Mouse (Mus musculus) large intestine, adult 2 months (tissue): ENCODE data around the gene Robo2. TPM values are rescaled to one million over a fixed set of nuclear protein-coding genes. Genes with fewer than 3 reads are reported as not detected.
"Not testable (repeated sequence)": the region's sequence is repeated elsewhere in the genome, so short reads cannot be mapped to it uniquely, and the experiment has no call there.

ENCODE experiments used
- DNase-seq: peaks from one replicate; pipeline ENCODE4 v3.0.0-alpha.2; 2012; ENCODE audit warnings: low read depth, low spot score
- WGBS: fragments of 180-500 bp; shearing (Covaris S2); methylation state at CpG from one replicate; pipeline ENCODE4 v1.1.7; 2018; 5-methylcytosine and 5-hydroxymethylcytosine counted together
- polyA plus RNA-seq: library from polyadenylated mRNA; depleted of rRNA; stranded (reverse); fragments of >200 nt; gene quantifications from 2 replicates; pipeline ENCODE4 v1.2.3, GENCODE M21; 2012

Robo2 gene
- polyA plus RNA-seq, 1 experiment, result 2.0 TPM

DNA sequence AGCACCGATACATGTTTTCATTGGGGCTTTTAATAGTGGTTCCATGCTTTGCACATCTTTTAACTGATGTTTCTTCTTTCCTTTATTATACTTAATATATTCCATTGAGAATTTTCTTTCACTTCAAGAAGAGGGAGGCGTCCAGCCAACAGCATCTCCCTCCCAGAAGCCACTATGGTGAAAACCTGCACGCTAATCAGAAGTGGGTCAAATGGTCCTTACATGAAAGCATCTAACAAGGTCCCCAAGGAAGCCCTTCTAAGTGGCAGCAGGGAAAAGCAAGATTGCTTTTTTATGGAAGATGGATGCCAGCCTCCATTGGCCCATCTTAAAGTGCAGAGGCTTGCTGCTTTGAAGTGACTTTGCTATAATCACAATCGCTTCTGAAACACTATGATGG lies 300.5 kb downstream of the Robo2 start:
- 81% methylated on average over 4 of the region's 4 CpGs for WGBS
- no peak for DNase-seq

DNA sequence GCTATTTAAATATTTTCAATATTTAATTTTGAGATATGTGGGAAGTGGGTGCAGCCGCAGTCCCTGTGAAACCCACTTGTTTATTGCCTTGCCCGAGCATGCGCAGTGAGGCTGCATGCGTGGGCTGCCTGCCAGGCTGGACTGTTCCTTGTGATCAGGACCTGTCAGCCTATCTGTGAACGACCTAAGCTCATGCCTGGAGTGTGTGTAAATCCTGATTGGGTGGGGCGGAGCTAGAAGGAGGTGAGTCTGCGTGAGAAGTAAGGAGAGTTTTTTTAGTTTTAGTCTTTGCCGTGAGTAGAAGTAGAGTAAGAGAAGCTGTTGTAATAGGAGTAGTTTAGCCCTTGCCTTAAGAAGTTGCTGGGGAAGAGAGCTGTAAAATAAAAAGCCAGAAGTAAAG lies 307.2 kb downstream of the Robo2 start:
- 65% methylated on average over 8 of the region's 8 CpGs for WGBS
- DNase-seq, result not testable (repeated sequence)

DNA sequence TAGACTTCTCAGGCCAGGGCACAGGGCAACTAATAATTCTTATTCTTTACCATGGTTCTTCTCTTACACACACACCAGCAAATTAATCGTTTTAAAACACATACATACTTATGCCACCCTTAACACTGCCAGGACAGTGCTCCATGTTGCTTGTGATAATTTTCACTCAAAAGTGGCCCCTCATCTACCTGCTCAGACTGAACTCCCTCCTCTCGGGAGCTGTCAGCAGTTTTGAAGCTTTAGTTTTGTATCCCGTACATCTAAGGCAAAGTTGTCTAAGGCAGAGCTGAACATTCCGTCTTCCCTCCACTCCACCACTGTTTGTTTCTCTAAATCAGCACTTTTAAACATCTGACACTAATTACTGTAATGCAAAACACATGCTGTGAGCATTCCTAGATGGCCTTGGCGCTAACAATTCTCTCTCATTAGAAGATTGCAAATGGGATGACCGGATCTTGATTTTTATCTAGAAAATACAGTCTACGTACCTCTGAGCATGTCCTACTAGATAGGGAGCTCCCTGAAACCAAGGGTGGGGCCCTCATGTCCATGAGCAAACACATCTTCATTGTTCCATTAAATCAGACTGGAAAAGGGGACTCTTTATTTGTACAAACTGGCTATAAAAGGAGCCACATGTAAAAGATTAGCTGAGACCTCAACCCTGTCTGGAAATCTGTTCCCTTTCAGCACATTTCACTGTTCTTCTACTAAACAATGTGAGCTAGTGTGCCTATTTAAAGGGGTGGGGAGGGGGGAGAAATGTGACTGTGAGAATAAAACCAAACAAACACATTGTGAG lies 318.4 kb downstream of the Robo2 start:
- 54% methylated on average over 7 of the region's 7 CpGs for WGBS

DNA sequence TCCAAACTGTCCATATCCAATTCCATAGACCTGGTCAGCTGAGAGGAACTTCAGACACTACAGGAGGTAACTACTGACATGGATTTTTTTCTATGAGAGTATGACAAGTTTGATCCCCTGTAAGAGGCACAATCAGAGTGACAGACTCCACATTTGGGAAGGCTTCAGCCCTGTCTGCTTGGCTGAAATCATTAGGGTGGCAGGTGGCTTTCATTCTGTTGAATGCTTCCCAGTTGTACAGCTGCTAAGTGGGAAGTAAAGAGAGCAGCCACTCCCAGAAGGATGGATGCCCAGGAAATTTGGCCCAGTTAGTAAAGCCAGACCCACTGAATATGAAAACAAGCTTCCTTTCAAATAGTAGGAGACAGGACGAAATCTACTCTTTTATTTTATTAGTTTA lies 321.7 kb downstream of the Robo2 start:
- DNase-seq, result no peak
- 73% methylated on average over 1 of the region's 1 CpGs for WGBS

More for the DNA sequence above, 318.4 kb downstream of the Robo2 start:
- DNase-seq, result no peak

DNA sequence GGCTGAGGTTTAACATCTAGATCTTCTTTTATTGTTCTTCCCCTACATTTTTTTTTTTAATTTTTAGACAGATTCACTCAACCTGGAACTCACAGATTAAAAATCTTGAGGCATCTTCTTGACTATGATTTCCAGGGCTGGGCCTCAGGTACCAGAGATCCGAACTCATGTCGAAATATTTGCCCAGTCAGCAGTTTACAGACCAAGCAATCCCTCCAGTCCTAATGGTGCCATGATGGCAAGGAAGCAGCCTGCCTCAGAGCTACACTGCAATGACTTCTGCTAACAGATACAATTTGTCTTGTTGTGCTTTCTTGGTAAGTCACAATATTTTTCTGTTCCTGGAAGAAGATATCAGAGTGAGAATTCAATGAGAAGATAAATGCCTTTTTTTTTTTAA lies 327.4 kb downstream of the Robo2 start:
- DNase-seq, result no peak
- 95% methylated on average over 2 of the region's 2 CpGs for WGBS

DNA sequence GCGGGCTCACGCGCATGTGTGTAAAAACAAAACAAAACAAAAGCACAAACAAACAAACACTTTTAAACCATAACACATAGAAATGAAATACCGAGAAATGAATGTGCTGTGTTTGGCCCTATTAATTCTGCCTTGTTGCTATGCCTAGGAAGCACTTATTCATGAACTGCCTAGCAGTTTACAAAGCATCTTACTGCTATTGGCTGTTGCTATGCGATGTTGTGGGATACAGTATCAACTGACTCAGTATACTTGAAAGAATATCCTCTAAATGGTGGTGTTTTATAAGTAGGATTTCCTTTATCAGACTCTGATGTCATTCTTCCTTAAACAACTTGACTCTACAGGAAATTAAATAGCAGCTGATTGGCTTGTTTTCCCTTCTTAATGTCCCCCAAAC lies 339.0 kb downstream of the Robo2 start:
- no peak for DNase-seq
- WGBS, result 94% methylated on average over 5 of the region's 5 CpGs

DNA sequence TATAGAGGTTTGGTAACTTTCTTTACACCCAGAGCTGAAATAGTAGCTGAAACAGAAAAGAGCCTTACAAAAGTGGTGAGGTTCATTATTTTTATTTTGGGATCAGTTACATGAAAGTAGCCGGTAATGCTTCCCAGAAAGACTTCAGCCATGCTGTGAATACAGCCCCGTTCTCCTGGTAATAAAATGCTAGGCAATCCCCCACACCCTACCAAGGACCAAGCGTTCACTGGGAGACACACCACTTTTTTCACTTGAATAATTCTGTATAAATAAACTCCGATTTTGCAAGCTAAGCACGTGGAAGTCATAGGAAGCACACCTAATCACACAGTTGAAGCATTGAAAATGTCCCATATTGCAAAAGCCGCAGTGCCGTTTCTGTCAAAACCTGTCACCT lies 341.0 kb downstream of the Robo2 start:
- WGBS, result 41% methylated on average over 7 of the region's 7 CpGs
- no peak for DNase-seq

DNA sequence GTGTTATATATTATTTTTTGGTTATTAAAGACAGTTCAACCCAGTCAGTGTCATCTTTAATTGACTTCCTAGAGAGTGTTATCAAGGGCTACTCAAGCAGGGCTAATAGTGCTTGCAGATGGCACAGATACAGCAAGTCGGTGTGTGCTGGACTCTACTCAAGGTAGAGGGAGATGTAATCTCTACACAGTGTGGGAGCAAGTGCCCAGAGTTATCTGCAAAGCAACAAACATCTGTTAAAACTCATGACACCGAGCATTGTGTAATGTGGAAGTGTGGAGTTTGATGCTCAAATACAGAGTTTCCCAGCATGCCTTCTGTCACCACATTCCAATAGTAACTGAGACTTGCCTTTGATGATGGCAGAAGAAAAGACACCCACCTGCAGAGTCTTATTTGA lies 345.7 kb downstream of the Robo2 start:
- no peak for DNase-seq
- WGBS, result 70% methylated on average over 2 of the region's 2 CpGs

DNA sequence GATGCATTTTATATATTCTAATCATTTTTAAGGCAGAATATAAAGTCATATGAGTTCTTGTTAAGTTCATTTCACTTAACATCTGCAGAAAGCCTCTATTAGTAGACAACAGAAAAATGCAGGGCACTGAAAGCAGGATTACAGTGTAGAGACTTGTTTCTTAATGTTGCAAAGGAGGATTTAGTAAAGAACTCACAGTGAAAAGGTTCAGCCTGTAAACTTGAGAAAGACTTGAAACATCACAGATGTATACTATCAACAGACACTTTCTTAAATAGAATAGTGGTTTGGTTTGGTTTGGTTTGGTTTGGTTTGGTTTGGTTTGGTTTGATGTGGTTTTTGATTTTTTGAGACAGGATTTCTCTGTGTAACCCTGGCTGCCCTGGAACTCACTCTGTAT lies 349.7 kb downstream of the Robo2 start:
- DNase-seq, result no peak

DNA sequence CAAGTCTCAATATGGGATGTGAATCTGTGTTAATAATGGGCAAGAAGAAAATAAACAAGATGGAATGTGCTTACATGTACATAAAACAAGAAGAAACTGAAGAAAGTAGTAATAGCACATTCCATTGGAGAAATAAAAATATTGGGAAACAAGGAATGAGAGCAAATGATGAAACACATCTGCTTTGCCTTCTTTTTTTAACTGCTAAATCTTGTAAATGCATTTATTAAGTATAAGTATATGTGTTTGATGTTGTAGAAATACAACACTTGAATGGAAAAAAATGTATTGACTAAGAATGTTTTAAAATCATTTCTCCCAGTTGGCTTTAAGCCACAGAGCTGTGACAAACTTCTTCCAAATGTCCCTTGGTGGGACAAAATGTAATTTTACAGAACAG lies 350.1 kb downstream of the Robo2 start:
- DNase-seq, result no peak

DNA sequence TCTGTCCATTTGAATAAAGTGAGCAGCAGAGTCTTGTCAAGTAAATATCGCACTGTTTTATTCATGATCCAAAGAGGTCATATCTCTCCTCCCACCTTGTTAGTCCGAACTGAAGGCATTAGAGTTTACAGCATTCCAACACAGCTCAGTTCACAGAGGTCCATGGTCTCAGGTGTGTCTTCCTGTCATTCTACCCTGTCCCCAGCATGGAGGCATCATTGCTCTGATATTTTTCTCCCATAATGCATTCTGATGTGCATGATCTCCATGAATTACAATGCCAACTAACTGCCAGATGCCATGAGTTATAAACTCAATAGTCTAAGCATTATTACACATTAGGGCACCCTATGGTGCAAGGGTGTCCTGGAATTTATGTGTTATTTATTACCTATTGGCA lies 354.7 kb downstream of the Robo2 start:
- no peak for DNase-seq
- 86% methylated on average over 2 of the region's 2 CpGs for WGBS

DNA sequence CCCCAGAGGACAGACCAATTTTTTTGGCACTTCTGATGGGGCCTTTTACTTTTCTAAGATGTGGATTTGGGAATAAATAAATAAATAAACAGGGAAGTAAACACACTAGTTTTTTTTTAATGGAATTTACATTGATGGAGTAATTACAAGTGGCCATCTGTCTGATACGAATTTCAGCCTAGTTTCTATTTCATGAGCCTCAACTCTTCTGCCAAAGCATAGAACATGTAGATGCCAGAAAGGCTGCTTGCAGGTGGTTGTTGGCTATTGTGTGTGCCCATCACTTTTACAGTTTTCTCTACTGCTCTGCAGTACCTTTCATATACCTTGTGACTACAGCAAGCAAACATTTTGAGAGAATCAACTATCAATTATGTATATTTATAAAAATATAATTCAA lies 355.4 kb downstream of the Robo2 start:
- WGBS, result 70% methylated on average over 1 of the region's 1 CpGs
- no peak for DNase-seq

DNA sequence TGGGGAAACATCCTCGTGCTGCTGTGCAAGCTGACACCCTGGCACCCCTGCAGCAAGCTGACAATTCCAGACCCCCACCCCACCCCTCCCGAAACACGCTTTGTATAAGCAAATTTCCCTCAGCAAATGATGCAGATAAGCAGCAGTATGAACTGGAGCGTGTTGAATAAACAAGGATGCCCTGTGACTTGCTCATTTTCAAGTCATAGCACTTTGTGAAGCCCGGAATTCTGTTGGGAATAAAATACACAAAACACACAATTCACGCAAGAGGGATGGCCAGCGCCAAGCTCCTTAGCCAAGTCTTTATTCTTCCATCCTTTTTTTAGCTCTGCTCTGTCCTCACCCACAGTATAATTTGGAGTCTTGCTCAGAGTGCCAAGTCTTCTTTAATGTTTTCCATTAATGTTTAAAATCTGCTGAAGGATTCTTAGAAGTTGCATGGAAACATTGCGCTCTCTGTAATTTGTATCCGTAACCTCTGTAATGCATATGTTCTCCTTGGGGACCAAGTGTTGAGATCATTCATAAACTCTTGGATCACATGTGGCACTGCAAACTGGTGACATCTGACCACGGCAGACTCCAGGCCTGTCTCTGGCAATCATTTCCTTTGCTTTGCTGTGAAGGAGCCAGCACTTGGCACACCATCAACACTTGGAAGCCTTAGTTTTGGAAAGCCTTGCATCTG lies 356.4 kb downstream of the Robo2 start:
- 63% methylated on average over 10 of the region's 10 CpGs for WGBS
- DNase-seq, result no peak

DNA sequence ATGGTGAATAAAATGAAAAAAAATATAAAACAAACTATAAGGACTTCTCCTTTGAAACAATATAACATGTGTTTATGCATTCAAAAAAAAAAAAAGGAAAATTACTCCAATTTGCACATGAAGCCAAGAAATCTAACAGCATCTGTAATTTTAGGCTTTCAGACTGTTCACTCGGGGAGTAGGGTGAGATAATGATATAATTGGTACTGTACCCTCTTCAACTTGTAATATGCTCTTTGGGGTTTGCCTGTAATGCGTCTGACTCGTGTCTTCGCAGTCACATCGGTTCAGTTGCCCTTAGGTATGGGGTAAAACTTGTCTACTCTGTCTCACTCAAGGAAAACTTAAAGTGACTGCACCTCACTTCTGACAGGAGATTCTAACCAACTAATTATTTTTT lies 362.2 kb downstream of the Robo2 start:
- no peak for DNase-seq
- 89% methylated on average over 5 of the region's 5 CpGs for WGBS

DNA sequence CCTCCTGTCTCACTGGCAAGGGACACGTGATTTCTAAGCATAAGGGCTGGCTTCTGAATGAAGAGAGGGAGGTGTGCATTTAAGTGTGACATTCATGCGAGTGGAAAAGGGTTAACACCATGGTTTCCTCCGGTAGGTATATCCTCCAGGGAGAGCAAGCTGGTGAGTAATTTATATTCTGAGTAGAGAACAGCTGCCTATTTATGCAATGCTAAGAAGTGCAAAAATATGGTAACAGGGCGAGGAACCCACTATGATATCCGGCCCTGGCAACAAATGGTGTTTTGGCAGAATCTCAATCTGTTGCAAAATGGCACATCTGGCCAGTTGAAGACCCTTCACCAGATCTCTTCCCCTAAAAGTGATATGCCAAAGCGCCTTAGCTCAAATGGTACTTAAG lies 362.6 kb downstream of the Robo2 start:
- no peak for DNase-seq
- 84% methylated on average over 6 of the region's 6 CpGs for WGBS

DNA sequence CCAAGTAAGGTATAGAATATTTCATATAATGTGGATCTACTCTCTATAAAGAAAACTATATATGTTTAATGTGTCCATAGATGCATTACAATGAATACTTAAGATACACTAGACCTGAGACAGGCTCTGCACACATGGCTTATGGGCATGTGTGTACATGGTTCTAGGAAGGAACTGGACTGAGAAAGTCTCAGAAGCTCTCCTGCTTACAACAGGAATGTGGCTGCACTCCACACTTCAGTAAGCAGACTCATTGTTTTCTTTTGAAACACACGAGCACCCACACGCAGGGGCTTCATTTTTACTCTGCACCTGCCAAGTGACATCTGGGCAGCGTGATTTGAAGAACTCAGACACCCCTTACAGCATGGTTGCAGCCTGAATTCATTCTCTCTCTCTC lies 364.4 kb downstream of the Robo2 start:
- DNase-seq, result no peak
- 68% methylated on average over 3 of the region's 3 CpGs for WGBS

DNA sequence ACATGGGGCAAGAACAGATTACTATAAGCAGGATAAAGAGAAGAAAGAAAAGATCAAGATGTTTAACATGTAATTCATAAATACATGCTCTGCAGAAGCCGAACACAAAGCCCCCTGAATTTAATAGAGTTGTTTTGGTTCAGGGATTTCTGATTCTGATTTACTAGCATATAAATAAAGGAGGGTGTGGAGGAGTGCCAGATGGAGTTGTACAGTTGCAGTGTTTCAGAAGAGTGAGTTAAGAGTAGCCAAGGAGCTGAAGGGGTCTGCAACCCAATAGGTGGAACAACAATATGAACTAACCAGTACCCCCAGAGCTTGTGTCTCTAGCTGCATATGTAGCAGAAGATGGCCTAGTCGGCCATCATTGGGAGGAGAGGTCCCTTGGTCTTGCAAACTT lies 370.8 kb downstream of the Robo2 start:
- whole genome bisulfite sequencing, result 79% methylated on average over 2 of the region's 2 CpGs

DNA sequence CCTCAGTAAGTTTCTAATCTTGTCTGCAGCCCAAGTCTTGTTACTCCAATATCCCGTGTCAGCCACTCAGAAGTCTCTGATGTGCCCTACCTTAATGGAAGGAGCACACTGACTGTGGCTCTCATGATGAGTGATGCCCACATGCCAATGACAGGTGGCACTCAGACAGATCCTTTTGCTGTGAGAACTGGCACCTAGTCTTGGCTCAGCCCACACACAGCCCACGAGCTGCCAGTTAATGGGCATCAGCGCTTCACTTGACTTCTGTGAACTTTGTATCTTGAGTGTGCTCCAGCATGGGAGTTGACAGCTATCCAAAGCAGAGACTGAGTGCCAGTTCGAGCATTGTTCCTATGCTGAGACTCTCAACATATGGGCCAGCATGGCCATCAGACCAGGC lies 383.8 kb downstream of the Robo2 start:
- no peak for DNase-seq
- WGBS, result 69% methylated on average over 4 of the region's 4 CpGs

More for the DNA sequence above, 370.8 kb downstream of the Robo2 start:
- DNase-seq, result not testable (repeated sequence)

DNA sequence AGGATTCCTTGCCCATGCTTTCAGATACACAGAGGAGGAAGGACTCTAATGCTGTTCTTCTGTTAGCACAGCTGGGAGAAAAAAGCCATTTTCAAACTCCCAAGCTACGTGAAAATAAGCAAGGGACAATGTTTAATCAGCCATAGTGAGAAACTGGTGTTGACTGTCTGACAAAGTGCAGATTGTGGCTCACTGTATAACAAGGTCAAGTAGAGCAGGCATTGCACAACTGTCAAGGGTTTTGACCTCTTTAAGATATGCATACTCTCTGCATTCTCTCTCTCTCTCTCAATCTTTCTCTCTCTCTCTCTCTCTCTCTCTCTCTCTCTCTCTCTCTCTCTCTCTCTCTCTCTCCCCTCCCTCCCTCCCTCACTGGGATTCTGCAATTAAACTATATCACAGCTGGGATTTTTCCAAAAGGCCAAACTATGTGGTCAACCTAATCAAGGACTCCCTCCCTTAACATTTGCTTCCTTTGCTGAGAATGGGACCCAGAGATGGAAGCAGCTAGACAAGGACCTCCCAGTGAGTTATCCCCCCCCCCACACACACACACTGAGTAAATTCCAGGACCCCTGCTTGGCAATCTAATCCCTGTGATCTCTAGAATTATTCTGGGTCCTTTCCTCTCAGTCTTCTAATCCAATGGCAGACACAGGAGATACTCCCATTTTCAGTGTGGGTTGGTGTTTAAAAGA lies 389.2 kb downstream of the Robo2 start:
- no peak for DNase-seq
- 16% methylated on average over 1 of the region's 1 CpGs for WGBS

DNA sequence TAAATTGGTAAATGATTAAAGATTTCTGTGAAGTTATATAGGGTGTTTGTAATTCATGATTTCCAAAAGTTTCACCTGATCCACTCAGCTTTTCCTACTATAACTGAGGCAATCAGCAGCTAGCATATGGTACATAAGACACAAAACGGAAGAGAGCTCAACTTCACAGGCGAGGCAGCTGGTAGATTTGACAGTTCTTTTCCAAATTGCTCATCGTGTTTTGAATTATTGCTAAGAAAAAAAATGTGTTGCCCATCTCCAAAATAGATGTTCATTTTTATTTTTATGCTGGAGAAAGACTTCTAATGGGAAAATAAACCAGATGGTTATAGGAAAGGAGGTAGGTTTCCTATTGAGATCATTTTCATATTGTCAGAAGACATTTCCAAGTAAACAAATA lies 405.9 kb downstream of the Robo2 start:
- DNase-seq, result no peak
- WGBS, result 78% methylated on average over 3 of the region's 3 CpGs

DNA sequence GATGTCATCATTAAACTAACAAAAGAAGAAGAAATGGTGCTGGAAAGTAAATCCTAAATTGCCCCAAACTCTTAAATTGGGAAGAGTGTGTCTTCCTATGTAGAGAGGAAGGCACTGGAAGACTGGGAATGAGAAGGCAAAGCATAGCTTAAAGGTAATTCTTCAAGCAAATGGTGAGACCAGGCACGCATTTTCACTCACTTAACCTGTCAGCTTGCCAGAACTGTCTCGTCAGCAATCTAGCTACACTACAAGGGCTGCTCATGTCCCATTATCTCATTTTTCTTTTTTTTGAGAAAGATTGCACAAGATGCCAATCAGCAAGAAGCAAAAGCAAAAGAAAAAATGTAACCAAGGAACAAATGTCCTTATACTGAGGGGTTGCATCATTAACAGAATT lies 410.3 kb downstream of the Robo2 start:
- no peak for DNase-seq
- WGBS, result 71% methylated on average over 2 of the region's 2 CpGs
